Comparison of ENCODE assay signal across 15 mouse cellular contexts in the genomic region with DNA sequence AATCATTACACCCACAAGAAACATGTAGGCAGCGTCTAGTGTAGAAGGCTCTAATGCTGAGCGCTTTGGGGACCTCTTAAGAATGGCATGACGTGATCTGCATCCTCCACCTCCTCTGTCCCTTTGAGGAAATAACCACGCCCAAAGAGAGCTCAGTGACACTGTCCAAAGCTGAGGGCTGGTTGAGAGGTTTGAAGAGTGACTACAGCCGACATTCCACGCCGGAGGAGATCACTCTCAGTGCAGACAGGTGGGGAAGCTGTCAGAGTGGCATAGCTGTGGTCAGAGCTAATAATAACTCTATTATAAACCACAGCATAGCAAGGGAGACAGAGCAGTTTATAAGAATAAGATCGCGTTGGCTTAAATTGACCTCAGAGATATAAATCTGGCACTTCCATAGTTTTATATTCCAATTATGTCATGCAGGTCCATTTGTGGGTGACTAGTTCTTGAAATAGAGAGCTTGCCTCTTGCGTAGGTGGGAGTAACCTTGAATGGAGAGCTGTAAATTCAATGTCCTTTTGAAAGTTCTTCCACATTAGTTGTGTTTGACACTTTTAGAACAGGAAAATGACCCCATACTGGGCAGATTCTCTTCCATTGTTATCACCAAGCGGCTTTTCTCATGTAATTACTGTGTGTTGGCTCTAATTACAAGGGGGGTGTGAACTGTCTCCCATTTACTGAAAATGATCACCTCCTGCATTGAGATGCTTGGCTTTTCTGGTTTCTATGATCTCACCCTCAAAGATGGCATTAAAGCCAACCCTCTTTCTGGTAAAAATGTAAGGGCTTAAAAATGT.
DNase-seq lines count a peak whose midpoint lies in the region; ATAC-seq and TF ChIP-seq lines count a peak whose summit lies in the region.
"Had no signal": no experiment of that assay in that cellular context is flagged by ENCODE, and none has a peak within 500 bp of the region (broad histone marks: within the 10 kb centered on the region; RNA-seq: fewer than 3 reads in every experiment).

No protein-coding gene starts in this region.

- WGBS in kidney, postnatal 0 days, result 28% methylated on average over 11 of the region's 11 CpGs

- TF ChIP-seq CTCF in kidney, postnatal 0 days (IDR thresholded peaks at IDR 0.05; ENCODE audit: low read depth), result no peak

- H3K27ac ChIP-seq in kidney, postnatal 0 days, result no peak overlapping the region
- H3K27ac ChIP-seq: embryonic facial prominence, embryonic 13.5 days; forebrain, embryonic 15.5 days; gastrocnemius, adult 2 months; hindbrain, embryonic 15.5 days had no signal

- intact Hi-C loops in left cerebral cortex, postnatal 36 days (cut with DNase I), result no loop called here

- peak; percentile 69 for DNase-seq in kidney, postnatal 0 days (ENCODE audit: low spot score)
- DNase-seq in kidney, adult 9 months, result no peak
- peak; percentile 46 for DNase-seq in R1 (ENCODE audit: low read depth, low spot score)
- DNase-seq in adrenal gland, adult 18-20 months (ENCODE audit: low spot score in 2 of 2), result no peak
- DNase-seq in left cerebral cortex, postnatal 36 days (ENCODE audit: low spot score in 2 of 2), result no peak
- DNase-seq in adrenal gland, postnatal 14 days, result no peak
- DNase-seq: cerebellum, adult 8-10 months; gastrocnemius, adult 2 months; layer of hippocampus, adult 9-11 months; liver had no signal

- H3K9ac ChIP-seq in kidney, postnatal 0 days (ENCODE audit: low read depth, low read length), result no peak overlapping the region
- H3K9ac ChIP-seq: embryonic facial prominence, embryonic 13.5 days; forebrain, embryonic 15.5 days; hindbrain, embryonic 15.5 days had no signal

- no peak overlapping the region for H3K4me2 ChIP-seq in kidney, postnatal 0 days (ENCODE audit: low read length)
- H3K4me2 ChIP-seq: embryonic facial prominence, embryonic 13.5 days; forebrain, embryonic 15.5 days; hindbrain, embryonic 15.5 days had no signal

- no peak for ATAC-seq in kidney, postnatal 0 days (replicated peaks; ENCODE audit: low FRiP score, low read depth)
- ATAC-seq in hematopoietic stem cell, adult 5-6 weeks (replicated peaks in 1 of 2; ENCODE audit: insufficient read depth in 1 of 2, low FRiP score in 2 of 2, low TSS enrichment in 1 of 2, low read depth in 1 of 2, poor library complexity in 2 of 2, severe bottlenecking in 2 of 2), result peak; percentile 46 to 60
- ATAC-seq in monocyte, adult 5-6 weeks (replicated peaks; ENCODE audit: insufficient number of reproducible peaks, low FRiP score, low TSS enrichment, poor library complexity, severe bottlenecking), result peak; percentile 63; the same call in 1 of the 2 replicates
- ATAC-seq: forebrain, embryonic 15.5 days had no signal

- no peak overlapping the region for H3K4me3 ChIP-seq in kidney, postnatal 0 days (replicated peaks; ENCODE audit: low read depth, low read length)
- H3K4me3 ChIP-seq: embryonic facial prominence, embryonic 13.5 days; forebrain, embryonic 15.5 days; gastrocnemius, adult 2 months; hindbrain, embryonic 15.5 days had no signal

- no peaks in the 10 kb centered on the region for H3K27me3 ChIP-seq in kidney, postnatal 0 days (ENCODE audit: insufficient read depth, low read length)
- H3K27me3 ChIP-seq: embryonic facial prominence, embryonic 13.5 days; forebrain, embryonic 15.5 days; hindbrain, embryonic 15.5 days had no signal

- no peaks in the 10 kb centered on the region for H3K36me3 ChIP-seq in kidney, postnatal 0 days (ENCODE audit: insufficient read depth, low read length)
- H3K36me3 ChIP-seq: embryonic facial prominence, embryonic 13.5 days; forebrain, embryonic 15.5 days; hindbrain, embryonic 15.5 days had no signal

- 0 out of 2 replicates have a peak, but pooled peaks cover 4% of the 10 kb centered on the region for H3K4me1 ChIP-seq in kidney, postnatal 0 days (replicated peaks; ENCODE audit: insufficient read depth, low read length)
- H3K4me1 ChIP-seq: embryonic facial prominence, embryonic 13.5 days; forebrain, embryonic 15.5 days; hindbrain, embryonic 15.5 days had no signal

- H3K9me3 ChIP-seq in kidney, postnatal 0 days (replicated peaks; ENCODE audit: low read length), result no peaks in the 10 kb centered on the region
- H3K9me3 ChIP-seq: embryonic facial prominence, embryonic 13.5 days; forebrain, embryonic 15.5 days; hindbrain, embryonic 15.5 days had no signal

Comparison
In these comparisons a context has a peak if more than half of its experiments do, and no peak if none do; other contexts are left out.
1. DNase-seq: peak in kidney, postnatal 0 days (single experiment) and R1 (single experiment); none in kidney, adult 9 months (single experiment), adrenal gland, adult 18-20 months (0 of 2), left cerebral cortex, postnatal 36 days (0 of 2) and adrenal gland, postnatal 14 days (single experiment).